Mouse (Mus musculus): ENCODE measurements around the gene Tbc1d22a.

DNA sequence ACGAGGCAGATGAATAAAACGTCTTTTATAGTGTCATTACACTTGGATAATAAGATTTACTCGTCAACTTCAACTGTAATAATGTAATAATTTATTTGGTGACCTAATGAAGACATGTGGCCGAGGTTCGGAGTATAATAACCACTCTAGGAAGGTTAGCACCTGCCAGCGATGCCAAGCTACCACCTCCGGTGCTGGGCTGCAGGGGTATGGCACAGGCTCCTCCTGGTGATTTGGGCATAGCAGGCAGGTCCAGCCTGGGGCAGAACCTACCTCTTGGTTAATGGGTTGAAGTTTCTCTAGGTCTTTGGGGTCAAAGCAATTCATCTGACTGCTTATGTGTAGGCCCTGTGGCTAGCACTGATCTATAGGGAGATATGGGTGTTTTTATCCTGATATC is 296.9 kb downstream of the Tbc1d22a start:
- TF ChIP-seq CTCF (IDR thresholded peaks at IDR 0.05; ENCODE audit: control insufficient read depth, insufficient read depth, insufficient replicate concordance, low read depth, low read length) (no peak), POLR2A (IDR thresholded peaks at IDR 0.05; ENCODE audit: control insufficient read depth, low read depth, low read length) (no peak)

Measured in testis, adult 2 months (tissue).